Mouse (Mus musculus) forebrain, embryonic 16.5 days (tissue): ENCODE measurements at regions not wholly inside any gene's neighbourhood (a gene's known extent, or its start where the extent isn't known, plus 50 kb on each side); places are given as distances from the start of the nearest gene placed in this dataset.
"Not testable (repeated sequence)": the region's sequence is repeated elsewhere in the genome, so short reads cannot be mapped to it uniquely, and the experiment has no call there.

ENCODE experiments used
- ATAC-seq: fragments of 200-750 bp; cut with Nextera tagmentation; 2 replicates; pipeline ENCODE4 v1.8.0; 2017; ENCODE audit warnings: mild to moderate bottlenecking, moderate library complexity
- H3K27ac ChIP-seq: fragments of 300-500 bp; sonication (generic); 2 replicates; pipeline ENCODE4 v1.5.1; 2014; ENCODE audit warnings: low read length, control low read depth
- H3K27me3 ChIP-seq: fragments of 300-500 bp; sonication (generic); replicated peaks from 2 replicates; pipeline ENCODE4 v1.6.1; 2014; ENCODE audit warnings: low read length; ENCODE audit not compliant: control insufficient read depth, insufficient read depth
- H3K36me3 ChIP-seq: fragments of 300-500 bp; sonication (generic); 2 replicates; pipeline ENCODE4 v1.6.1; 2014; ENCODE audit not compliant: control insufficient read depth, insufficient read depth
- H3K4me1 ChIP-seq: fragments of 300-500 bp; sonication (generic); replicated peaks from 2 replicates; pipeline ENCODE4 v1.6.1; 2014; ENCODE audit warnings: low read length; ENCODE audit not compliant: control insufficient read depth, insufficient read depth
- H3K4me2 ChIP-seq: fragments of 300-500 bp; sonication (generic); 2 replicates; pipeline ENCODE4 v1.6.1; 2014; ENCODE audit warnings: mild to moderate bottlenecking, low read length, control low read depth
- H3K4me3 ChIP-seq: fragments of 300-500 bp; sonication (generic); replicated peaks from 2 replicates; pipeline ENCODE4 v1.5.1; 2014; ENCODE audit warnings: mild to moderate bottlenecking, low read length, control low read depth
- H3K9ac ChIP-seq: fragments of 300-500 bp; sonication (generic); replicated peaks from 2 replicates; pipeline ENCODE4 v1.6.1; 2014; ENCODE audit warnings: low read depth, low read length, control low read depth
- H3K9me3 ChIP-seq: fragments of 300-500 bp; sonication (generic); 2 replicates; pipeline ENCODE4 v1.6.1; 2016; ENCODE audit warnings: low read length; ENCODE audit not compliant: control insufficient read depth
- WGBS: fragments of 180-500 bp; shearing (Covaris S2); extraction: QIAGEN DNeasy Blood & Tissue Kit; methylation state at CpG from one replicate; pipeline ENCODE4 v1.1.7; 2014; 5-methylcytosine and 5-hydroxymethylcytosine counted together

DNA sequence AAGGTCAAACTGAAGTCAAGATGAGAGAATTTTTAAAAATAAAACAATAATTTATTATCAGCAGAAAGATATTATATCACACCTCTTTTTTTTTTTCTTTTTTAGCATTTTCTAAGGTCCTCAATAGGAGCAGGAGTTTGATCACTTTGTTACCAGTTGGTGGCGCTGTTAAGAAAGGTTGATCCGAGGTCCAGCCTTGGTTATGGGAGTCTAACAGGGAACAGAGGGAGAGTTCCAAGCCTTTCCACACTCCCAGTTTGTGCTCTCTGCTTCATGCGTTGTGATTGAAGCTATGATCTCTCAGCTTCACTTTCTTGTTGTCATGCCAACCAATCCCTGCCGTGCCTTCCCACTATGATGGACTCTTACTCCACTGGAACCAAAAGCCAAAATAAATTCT is 83.8 kb downstream of the Fam174a start:
- H3K27me3 ChIP-seq: no peaks in the 10 kb centered on the region
- no peaks in the 10 kb centered on the region for H3K36me3 ChIP-seq
- H3K4me2 ChIP-seq: no peak overlapping the region
- no peak overlapping the region for H3K4me3 ChIP-seq
- H3K4me1 ChIP-seq: no peaks in the 10 kb centered on the region
- H3K27ac ChIP-seq: no peak overlapping the region
- no peak overlapping the region for H3K9ac ChIP-seq
- WGBS: 36% methylated on average over 4 of the region's 4 CpGs
- H3K9me3 ChIP-seq: no peaks in the 10 kb centered on the region
- ATAC-seq: no peak

DNA sequence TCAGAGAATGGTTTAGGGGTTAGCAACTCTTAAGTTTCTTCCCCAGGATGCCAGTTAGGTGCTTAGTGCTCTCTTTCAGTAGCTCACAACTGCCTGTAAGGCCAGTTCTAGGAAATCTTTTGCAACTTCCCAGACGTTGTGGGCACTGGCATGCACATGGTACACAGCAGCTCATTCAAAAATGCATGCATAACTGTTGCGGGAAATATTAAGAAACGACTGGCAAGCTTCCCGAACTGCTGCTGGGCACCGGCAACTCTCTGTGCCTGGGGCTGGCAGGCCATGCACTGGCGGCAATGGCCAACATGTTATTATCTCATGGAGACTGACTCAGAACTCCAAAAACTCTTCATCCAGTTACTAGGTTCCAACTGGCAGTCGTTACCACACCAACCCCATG is 86.3 kb downstream of the Fam174a start:
- Histone ChIP-seq H3K4me1 (no peaks in the 10 kb centered on the region), H3K9ac (no peak overlapping the region), H3K9me3 (no peaks in the 10 kb centered on the region), H3K27ac (no peak overlapping the region), H3K4me2 (no peak overlapping the region), H3K36me3 (no peaks in the 10 kb centered on the region), H3K27me3 (no peaks in the 10 kb centered on the region), H3K4me3 (no peak overlapping the region)
- 87% methylated on average over 7 of the region's 7 CpGs for WGBS
- no peak for ATAC-seq

DNA sequence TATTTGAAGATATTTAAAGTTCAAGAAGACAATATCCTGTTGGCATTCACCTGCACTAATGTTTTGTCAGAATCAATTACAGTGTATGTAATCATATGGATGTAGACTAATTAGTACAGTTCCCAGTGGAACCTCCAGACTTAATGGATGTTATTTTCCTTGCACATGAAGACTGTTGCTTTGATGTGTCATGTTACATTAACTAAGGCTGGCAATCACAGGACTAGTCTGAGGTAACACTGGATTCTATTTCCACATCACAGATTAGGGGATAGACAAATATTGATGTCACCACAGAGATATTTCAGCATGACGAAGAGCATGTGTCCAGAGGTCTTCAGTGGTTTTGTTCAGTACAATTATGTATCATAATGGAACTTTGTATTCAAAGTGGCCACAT is 108.8 kb downstream of the Fam174a start:
- H3K4me2 ChIP-seq: no peak overlapping the region
- H3K4me1 ChIP-seq: no peaks in the 10 kb centered on the region
- no peak for ATAC-seq
- no peaks in the 10 kb centered on the region for H3K9me3 ChIP-seq
- H3K27ac ChIP-seq: no peak overlapping the region
- 85% methylated on average over 1 of the region's 1 CpGs for WGBS
- H3K9ac ChIP-seq: no peak overlapping the region
- H3K4me3 ChIP-seq: no peak overlapping the region
- no peaks in the 10 kb centered on the region for H3K36me3 ChIP-seq
- no peaks in the 10 kb centered on the region for H3K27me3 ChIP-seq

DNA sequence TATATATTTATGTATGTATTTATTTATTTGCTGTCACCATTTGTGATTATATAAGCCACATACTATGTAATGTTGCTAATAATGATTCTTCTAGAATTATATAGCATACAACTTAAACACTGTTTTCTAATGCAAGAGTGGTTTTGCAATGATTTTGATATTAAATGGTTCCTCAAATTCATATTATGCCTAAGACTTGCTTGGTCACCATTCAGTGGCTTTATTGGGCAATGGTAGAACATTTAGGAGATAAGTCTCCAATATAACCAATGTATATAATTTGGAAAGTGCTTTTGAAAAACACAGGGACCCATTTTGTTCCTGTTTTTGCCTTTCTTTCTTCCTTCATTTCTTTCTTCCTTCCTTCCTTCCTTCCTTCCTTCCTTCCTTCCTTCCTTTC is 112.0 kb downstream of the Fam174a start:
- Histone ChIP-seq H3K4me1 (no peaks in the 10 kb centered on the region), H3K36me3 (no peaks in the 10 kb centered on the region), H3K27ac (no peak overlapping the region), H3K4me2 (no peak overlapping the region), H3K9me3 (no peaks in the 10 kb centered on the region), H3K9ac (no peak overlapping the region), H3K4me3 (no peak overlapping the region), H3K27me3 (no peaks in the 10 kb centered on the region)
- no peak for ATAC-seq

DNA sequence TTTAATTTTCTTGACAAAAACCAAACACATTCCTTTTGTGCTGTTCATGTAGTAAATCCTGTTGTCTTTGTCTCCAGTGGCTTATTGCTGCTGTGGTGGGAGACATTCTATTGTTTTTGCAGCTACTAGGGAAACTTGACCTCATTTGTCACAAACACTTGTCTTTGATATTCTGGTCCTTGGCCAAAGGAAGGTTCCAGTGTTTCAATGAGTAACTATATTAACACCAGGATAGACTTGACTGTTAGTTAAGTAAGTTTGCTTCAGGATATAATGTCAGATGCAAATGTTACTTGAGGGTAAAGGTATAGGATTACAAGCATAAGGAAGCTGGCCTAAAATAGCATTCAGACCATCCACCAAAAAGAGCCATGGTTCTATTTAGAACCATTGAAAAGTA is 123.7 kb downstream of the Fam174a start:
- Histone ChIP-seq H3K36me3 (no peaks in the 10 kb centered on the region), H3K27ac (no peak overlapping the region), H3K27me3 (no peaks in the 10 kb centered on the region), H3K4me1 (no peaks in the 10 kb centered on the region), H3K4me2 (no peak overlapping the region), H3K9me3 (no peaks in the 10 kb centered on the region), H3K4me3 (no peak overlapping the region), H3K9ac (no peak overlapping the region)
- ATAC-seq: no peak

DNA sequence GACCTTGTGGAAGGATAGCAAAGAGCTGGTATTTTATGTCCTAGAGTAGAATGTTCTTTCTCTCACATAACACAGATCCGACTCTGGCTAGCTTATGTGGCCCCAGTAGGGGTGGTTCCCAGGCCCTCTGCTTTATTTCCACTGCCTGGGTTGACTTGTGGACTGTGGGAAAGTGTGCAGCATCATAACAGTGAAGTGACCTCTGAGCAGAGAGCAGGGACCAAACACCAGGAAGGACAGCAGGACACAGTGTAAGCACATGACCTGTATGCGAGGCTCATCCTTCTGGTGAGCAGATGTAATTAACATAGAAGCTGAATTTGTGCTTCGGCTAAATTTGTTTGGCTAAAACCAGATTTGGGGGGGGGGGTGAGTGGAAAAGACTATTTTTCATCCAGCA is 132.1 kb downstream of the Fam174a start:
- no peaks in the 10 kb centered on the region for H3K27me3 ChIP-seq
- WGBS: 81% methylated on average over 3 of the region's 3 CpGs
- no peaks in the 10 kb centered on the region for H3K36me3 ChIP-seq
- H3K9me3 ChIP-seq: no peaks in the 10 kb centered on the region
- no peaks in the 10 kb centered on the region for H3K4me1 ChIP-seq
- H3K9ac ChIP-seq: no peak overlapping the region
- no peak for ATAC-seq
- no peak overlapping the region for H3K4me2 ChIP-seq
- H3K4me3 ChIP-seq: no peak overlapping the region
- H3K27ac ChIP-seq: no peak overlapping the region

DNA sequence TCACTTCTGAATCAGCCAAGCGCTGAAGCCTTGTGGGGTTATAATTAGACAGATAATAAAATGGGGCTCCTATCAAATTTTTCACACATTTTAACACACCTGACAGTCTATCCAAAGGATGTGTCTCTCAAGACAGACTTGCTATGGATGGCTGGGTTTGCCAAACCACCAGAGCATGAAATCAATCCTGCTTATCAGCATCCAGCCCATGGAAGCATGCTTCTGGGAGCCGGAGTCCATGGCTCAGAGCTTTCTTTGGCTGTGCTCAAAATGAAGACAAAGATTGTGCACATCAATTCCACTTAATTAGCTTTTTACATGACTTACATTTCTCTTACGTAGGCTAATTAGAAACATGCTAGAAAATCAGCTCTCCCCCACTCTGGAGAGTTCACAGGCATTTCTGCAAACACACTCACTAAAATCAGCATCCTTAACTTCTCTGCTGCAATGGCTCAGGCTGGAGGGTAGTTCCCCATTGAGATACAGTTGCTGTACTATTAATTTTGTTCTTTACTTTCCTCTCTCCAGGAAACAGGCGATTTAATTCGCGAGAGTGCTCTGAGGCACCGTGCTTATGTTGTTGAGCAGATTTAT is 135.6 kb downstream of the Fam174a start:
- H3K27ac ChIP-seq: no peak overlapping the region

DNA sequence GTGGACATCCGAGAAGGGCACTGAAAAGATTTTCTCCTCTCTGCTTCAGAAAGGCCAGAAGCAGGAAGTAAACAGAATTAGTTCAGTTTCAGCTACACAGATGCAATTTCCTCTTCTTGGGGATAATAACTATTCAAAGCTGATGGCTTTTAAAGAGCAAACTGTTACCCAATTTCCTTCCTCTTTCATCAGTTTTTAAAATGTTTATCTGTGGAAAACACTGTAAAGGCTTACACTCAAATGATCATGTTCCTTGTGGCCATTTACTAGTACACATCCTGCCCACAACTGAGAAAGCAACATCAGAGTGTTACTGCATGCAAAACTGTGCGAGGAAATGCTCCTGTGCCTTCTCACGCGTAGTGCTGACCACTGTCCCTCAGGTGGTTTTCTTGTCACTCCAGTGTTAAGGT is 137.5 kb downstream of the Fam174a start:
- Histone ChIP-seq H3K9me3 (no peaks in the 10 kb centered on the region), H3K4me1 (no peaks in the 10 kb centered on the region), H3K27me3 (no peaks in the 10 kb centered on the region), H3K4me3 (no peak overlapping the region), H3K27ac (no peak overlapping the region), H3K4me2 (no peak overlapping the region), H3K36me3 (no peaks in the 10 kb centered on the region), H3K9ac (no peak overlapping the region)
- ATAC-seq: no peak
- 92% methylated on average over 4 of the region's 4 CpGs for WGBS

More for the DNA sequence above, 135.6 kb downstream of the Fam174a start:
- no peak overlapping the region for H3K9ac ChIP-seq
- H3K36me3 ChIP-seq: no peaks in the 10 kb centered on the region
- 62% methylated on average over 7 of the region's 7 CpGs for WGBS
- H3K4me2 ChIP-seq: no peak overlapping the region
- H3K4me3 ChIP-seq: no peak overlapping the region
- no peak for ATAC-seq
- no peaks in the 10 kb centered on the region for H3K27me3 ChIP-seq
- H3K9me3 ChIP-seq: no peaks in the 10 kb centered on the region
- H3K4me1 ChIP-seq: no peaks in the 10 kb centered on the region

DNA sequence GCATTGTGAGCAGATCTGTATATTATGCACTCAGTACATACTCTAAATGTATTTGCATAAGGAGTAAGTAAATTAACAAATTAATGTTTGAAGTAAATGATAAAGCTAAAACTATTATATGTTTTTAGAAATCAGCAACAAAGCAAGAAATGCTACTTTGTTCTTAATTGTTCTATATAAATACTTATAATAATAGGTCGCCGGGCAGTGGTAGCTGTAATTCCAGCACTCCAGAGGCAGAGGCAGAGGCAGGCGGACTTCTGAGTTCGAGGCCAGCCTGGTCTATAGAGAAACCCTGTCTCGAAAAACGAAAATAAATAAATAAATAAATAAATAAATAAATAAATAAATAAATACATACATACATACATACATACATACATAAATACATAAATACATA is 138.3 kb downstream of the Fam174a start:
- H3K9ac ChIP-seq, H3K27me3 ChIP-seq, H3K4me1 ChIP-seq, H3K27ac ChIP-seq, H3K9me3 ChIP-seq, H3K4me3 ChIP-seq, H3K36me3 ChIP-seq, H3K4me2 ChIP-seq: not testable (repeated sequence)
- 0 out of 2 replicates have a peak, but pooled peaks have one; percentile 55 for ATAC-seq
- 77% methylated on average over 6 of the region's 6 CpGs for WGBS

DNA sequence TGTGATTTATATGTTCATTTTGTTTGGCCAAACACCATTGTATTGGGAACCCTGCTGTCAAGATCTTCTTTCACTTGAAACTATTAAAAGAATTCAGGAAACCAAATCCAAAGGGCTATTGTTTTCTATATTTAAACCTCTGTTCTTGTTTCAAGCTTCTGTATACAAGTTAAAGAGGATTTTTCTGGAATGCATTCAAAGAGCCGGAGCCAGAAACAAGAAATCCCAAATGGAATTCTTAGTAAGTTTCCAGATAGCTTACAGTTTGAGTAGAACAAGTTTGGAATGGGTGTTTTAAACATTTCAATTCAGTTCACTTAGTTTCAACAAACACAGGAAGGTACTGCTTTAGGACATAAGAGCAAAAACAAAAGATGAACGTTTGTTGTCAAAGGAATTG is 140.8 kb downstream of the Fam174a start:
- Histone ChIP-seq H3K27me3 (no peaks in the 10 kb centered on the region), H3K9me3 (no peaks in the 10 kb centered on the region), H3K4me1 (no peaks in the 10 kb centered on the region), H3K27ac (no peak overlapping the region), H3K4me2 (no peak overlapping the region), H3K9ac (no peak overlapping the region), H3K36me3 (no peaks in the 10 kb centered on the region), H3K4me3 (no peak overlapping the region)
- ATAC-seq: no peak
- 32% methylated on average over 2 of the region's 2 CpGs for WGBS
